Mouse (Mus musculus) thymus, adult 18-20 months (tissue): ENCODE measurements around the gene Pqlc3.
"Not testable (repeated sequence)": the region's sequence is repeated elsewhere in the genome, so short reads cannot be mapped to it uniquely, and the experiment has no call there.

Experiments
- DNase-seq, 2 experiments: peaks; one replicate each; pipeline ENCODE4 v3.0.0; 2022; ENCODE audit warnings: mixed read lengths in 2 of 2

The Pqlc3 gene

DNA sequence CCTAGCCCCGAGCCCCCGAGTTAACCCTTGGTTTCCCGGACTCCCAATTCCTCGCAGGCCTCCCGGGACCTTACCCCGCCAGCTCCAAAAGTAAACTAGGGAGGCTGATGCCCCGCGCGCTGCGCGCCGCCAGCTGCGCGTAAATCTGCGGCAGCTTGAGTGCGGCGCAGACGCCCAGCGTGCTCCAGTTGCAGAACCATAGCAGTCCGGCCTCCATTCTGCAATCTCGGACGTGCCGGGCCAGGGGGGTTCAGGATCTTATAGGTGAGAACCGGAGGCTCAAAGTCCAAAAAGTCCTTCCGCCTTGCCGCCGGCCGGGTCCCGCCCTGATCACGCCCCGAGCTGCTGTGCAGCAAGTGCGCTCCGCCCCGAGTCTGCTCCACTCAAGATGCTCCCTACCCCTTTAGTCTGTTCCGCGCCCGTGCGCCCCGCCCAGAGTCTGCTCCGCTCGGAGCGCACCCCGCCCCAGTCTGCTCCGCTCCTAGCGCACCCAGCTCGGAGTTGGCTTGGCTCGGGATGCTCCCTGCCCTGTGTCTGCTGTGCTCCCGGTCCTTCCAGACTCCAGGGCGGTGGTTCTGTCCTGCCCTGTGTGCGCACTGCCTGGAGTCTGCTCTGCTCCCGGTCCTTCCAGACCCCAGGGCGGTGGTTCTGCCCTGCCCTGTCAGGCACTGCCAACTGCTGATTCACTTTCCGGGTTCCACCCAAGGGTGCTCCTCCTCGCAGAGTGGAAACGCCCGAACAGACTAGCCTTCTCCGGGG, at the start of gene Pqlc3:
Pqlc3 (minus strand) TSS at position 670 of the 759 bp plus-strand sequence.
- DNase-seq, result peak; percentile 90

DNA sequence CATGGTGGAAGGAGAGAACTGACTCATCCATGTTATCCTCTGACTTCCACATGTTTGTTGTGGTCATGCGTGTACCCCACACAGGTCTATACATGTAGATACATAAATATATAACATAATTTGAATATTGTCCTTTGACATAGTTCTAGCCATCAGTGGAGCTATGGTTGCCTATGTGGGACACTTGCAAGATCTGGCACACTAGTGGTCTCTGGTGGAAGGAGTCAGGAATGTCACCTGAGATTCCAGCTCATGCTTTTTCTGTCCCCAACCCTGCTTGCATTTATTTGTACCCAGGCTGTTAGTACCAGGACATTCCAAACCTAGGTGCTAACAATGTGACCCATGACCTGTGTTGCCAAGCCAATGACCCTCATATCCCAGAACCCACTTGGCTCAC, 49.6 kb upstream of the Pqlc3 start:
- no peak for DNase-seq

DNA sequence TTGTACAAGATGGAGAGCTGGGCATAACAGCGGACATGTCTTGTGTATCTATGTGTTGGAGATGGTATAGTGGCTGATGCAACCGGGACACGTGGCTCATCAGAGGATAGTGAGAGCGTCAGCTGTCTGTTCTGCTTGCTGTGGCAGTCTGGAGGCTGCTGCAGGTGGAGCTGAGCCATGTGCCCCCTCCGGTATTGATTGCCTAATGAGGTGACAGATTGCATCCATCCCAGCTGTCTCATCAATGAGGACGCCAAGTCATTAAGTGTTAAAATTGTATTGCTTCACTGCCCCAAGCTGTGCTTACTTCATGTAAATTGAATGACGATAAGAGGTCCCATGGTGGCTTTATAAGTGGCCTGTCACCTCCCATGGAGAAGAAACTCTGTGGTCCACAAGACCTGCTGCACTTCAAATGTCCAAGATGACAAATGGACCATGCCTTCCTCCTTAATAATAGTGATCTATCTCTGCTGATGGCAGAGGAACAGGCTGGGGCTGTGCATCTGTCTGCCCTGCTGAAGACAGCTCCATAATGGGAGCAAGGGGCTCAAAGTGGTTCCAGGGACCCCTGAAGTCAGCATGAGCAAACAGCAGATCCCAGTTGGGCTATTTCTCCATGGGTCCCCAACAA, 48.9 kb upstream of the Pqlc3 start:
- DNase-seq, result no peak

DNA sequence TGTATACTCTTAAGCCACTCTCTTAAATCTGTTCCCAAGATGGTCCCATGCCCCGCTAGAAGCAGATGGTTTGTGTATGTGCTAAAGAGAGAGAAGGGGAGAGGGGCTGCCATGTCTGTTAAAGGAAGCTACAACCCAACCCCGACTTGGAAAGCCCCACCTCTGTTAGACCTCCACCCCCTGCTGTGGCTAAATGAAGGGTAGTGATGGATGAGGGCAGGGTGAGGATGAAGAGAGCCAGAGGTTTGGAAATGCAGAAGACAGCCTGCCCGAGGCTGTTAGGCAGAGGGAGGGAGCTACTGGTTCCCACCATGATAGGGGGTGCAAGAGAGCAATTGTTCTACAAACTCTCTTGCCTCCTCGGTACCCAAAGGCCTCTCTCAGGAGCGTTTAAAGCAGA, 43.1 kb upstream of the Pqlc3 start:
- no peak for DNase-seq

DNA sequence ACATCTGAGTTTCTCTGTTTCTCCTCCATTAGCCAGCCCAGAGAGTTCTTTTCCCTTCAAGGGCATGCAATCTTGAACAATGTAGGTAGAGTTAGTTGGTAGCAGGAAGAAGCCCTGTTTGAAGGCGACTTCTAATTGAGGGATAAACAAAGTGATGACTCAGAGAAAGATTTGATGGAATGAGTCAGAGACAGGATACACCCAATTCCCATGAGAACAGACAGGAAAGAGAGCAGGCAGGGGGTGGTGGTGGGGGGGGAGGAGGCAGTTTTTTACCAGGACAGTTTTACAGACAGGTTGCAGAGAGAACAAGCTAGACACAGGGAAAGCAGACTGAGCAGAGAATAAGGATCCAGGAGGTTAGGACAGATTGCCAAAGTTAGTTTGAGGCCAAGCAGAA, 40.4 kb upstream of the Pqlc3 start:
- DNase-seq, result no peak

DNA sequence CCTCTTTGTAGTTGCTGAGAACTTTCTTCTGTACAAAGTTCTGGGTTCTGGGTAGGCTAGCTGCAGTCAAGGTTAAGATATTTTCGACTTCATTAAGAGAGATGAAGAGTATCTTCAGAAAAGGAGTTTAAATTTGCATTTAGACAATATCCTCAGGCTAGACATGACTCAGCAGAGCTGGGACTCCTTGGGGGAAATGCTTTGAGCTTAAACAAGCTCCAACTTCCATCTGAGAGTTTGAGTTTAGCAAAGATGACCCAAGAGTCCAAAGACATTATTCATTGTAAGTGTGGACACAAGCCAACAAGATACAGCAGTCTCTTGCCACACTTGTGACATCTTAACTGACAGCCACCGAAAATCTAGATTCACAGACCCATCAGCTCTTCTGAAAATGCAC, 39.2 kb upstream of the Pqlc3 start:
- no peak for DNase-seq

DNA sequence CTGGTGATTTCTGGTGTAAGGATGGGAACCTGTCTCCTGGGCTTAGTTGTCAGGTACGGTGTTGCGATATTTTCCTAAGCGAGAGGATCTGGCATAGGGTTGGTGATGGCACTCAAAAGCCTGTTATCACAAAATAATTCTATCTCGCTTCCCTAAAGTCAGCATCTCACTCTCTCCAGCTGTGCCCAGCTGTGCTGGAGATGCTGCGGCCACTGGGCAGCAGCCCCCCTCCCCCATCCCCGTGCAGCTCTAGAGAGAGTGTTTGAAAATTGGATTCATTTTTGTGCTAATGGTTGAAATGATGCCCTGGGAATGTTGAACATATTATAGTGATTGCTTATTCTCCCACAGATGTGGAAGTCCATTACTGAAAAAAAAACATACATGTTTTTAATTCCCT, 38.0 kb upstream of the Pqlc3 start:
- no peak for DNase-seq

DNA sequence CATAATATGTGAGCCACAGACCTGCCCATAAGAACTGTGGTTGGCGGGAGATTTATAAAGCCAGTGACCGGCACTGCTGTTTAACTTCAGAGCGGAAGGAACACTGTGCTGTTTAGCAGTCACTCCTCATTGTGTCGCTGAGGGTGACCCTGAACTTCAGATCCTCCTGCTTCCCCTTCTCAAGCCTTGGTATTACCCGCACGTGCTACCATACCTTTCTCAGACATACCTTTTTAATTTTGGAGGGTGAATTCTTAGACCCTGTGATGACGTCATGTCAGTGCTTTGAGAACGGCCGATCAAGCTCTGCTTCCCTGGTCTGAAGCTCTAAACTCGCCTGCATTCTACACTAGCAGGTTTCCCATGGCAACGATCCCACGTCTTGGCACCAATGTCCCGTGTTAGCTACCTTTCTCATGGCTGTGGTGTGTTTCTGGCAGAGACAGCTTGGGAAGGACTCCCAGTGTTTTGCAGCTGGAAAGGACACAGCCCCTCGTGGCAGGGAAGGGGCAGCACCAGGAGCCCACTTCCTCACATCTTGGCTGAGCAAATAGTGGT, 36.9 kb upstream of the Pqlc3 start:
- DNase-seq, result no peak

DNA sequence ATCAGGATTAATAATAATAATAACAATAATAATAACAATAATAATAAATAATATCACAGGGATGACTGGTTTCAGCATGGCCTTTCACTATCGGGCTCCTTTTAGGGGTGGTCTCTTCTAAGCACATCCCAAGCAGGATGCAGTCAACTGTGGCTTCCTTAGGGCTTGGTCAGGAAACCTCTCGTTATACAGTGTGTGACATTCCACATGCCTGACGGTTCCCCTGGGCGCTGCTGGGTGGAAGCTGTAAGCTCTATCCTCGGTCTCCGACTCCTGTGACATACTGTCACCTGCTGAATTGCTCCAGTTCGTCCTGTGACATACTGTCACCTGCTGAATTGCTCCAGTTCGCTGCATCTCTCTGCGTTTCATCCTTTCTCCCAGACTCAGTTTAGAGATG, 36.3 kb upstream of the Pqlc3 start:
- no peak for DNase-seq

DNA sequence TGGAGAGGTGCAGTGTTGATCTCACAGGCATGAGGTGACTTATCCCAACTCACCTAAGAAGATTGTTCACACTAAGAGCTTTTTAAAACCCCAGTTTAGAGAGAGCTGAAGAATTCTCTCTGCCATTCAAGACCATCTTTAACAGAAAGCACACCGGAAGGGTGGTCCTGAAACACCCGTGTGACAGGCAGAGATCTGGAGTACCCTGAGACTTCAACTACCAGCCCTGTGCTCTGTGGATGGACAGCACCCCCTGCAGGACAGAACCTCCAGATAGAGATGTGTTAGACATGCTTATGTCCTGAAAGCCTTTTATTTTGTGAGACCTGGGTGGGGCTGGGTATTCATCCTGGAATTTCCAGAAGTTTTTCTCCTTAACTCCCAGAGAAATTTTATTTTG, 34.9 kb upstream of the Pqlc3 start:
- peak in 1 of 2 experiments; percentile 19 for DNase-seq

DNA sequence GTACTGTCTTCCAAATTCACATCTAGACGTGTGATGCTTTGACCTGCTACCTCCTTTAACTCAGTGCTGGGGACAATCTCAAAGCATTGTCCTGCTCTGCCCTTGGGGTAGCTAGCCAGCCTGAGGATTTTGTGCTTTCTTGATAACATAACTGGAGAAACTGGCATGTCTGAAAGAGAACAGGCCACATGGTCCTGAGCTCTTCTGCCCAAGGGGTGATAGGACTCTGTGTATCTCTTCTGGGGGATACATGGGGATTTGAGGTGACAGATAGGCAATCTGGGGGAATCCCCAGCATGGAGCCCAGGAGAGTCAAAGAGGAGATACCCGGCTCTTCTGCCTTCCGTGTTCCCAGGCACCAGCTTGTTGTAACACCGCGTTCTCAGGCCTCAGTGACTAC, 34.5 kb upstream of the Pqlc3 start:
- DNase-seq, result no peak

DNA sequence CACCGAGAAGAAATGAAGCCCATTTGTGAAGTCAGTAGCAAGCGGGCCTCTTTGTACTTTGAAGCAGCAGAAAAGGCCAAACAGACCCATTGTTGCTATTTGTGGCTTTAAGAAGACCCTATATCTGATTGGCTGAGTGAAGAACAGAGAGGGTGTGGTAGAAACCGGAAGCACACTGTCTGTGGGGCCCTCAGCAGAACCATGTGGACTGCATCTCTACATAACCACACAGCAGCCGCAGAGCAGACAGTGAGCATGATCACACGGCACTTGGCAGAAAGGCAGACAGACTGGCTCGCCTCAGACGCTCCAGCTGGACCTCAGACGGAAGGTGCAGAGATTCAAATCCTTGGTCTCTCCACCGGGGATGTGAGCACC, 33.2 kb upstream of the Pqlc3 start:
- DNase-seq, result no peak

DNA sequence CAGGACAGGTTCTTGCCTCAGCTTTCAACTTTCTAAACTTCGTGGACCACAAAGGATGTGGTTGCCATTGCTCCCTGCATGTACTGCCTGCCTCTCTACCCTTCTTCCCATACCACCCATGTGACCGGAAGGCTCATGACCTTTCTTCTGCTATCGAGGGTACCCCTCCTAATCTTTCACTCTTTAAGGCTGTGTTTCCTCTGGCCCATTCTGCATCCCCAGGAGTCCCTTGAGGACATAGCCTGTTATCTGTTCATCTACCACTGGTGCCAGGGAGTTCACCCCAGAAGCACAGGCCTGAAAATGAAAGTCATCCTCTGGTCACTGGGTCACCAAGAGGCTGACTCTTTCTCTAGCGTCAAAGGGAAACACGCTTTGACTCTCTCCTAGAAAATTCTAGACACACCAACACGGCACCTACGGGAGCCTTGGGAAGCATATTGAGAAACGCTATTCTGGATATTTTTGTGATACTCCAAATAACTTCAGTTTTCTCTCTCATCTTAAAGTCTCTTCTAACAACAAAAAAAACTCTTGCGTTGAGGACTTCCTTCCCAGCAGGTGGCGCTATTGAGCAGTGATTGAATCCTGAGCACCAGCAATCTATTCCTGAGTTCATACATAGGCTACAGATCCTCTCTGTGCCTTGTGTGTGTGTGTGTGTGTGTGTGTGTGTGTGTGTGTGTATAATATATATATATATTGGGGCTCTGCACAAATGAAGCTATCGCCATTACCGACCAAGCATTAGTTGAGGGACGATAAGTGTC, 32.7 kb upstream of the Pqlc3 start:
- DNase-seq, result peak in 1 of 2 experiments; percentile 34

DNA sequence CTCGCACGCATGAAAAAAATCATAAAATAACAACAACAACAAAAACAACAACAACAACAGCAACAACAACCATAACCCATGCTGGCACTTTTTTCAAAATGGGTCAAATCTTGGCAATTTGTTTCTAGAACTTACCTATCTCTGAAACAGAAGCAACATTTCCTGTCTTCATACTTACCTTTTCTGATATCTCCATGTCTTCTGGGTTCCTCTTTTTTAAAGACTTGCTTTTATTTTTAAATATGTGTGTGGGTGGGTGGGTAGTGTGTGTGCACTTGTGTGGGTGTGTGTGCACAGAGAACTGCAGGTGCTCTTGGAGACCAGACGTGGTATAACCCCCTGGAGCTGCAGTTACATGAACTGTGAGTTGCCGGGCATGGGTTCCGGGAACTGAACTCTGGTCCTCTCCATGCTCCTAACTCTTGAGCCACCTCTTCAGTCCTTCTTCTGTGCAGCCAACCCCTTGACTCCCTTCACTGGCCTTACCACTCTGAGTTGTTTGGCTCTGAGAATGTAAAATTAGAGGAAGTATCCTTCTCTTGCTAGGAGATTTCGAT, 24.4 kb upstream of the Pqlc3 start:
- no peak for DNase-seq

DNA sequence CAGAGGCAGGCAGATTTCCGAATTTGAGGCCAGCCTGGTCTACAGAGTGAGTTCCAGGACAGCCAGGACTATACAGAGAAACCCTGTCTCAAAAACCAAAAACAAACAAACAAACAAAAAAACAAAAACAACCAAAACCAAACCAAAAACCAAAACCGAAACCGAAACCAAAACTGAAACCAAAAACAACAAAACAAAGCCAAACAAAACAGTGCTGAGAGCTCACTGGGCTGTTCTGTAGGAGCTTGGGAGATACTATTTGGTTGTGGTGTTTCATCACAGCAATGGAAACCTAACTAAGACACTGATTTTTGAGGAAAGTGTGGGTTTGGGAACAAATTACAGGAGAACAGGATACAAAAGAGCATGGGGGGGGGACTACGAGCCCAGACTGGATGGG, 21.9 kb upstream of the Pqlc3 start:
- no peak for DNase-seq

DNA sequence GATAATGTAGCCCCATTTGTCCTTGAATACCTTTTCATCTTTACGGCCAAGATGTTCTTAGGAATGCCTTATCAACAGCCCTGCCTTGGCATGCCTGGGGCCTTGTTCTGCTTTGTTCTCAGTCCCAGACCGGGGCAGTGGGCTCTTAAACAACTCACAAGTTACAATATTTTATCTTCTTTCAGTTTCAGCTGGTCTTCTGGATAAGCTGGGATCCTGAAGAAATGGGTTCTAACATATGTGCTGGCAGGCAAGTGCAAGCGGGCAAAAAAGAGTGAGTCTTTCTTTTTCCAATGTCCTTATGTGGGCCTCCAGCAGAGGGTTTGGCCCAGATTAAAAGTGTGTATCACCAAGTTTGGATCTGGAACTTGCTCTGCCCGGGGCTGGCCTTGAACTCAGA, 20.9 kb upstream of the Pqlc3 start:
- DNase-seq, result not testable (repeated sequence)

DNA sequence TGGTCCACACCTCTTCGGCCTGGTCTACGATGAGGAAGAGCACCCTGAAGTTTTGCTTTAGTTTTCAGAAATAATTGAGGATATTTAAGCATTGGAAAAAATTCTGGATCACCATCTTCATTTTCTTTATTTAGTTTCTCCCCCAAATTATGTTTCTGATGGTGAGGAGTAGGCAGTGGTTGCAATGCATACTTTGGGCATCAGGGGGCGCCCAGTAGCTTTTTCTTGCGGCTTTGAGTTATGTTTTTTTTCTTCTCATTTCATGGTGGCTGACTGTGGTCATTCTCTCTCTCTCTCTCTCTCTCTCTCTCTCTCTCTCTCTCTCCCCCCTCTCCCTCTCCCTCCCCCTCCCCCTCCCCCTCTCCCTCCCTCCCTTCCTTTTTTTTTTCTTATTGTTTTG, 18.3 kb upstream of the Pqlc3 start:
- DNase-seq, result no peak

DNA sequence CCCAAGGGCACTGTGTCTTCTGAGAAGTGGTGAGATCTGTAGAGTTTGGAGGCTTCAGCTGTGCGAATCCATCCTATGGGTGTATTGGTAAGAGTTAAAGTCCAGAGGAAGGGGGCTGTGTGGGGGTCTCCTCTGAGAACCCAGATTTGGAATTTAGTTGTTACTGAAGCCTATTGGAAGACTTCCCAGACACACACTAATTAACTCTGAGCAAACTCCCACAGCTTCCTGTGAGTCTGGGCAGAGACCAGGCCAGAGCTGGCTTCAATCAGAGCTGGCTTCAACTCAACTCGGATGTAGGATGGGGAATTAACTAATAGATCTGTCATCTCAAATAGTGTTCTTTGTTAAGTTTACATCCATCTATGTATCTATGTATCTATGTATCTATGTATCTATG, 15.5 kb upstream of the Pqlc3 start:
- DNase-seq, result no peak

DNA sequence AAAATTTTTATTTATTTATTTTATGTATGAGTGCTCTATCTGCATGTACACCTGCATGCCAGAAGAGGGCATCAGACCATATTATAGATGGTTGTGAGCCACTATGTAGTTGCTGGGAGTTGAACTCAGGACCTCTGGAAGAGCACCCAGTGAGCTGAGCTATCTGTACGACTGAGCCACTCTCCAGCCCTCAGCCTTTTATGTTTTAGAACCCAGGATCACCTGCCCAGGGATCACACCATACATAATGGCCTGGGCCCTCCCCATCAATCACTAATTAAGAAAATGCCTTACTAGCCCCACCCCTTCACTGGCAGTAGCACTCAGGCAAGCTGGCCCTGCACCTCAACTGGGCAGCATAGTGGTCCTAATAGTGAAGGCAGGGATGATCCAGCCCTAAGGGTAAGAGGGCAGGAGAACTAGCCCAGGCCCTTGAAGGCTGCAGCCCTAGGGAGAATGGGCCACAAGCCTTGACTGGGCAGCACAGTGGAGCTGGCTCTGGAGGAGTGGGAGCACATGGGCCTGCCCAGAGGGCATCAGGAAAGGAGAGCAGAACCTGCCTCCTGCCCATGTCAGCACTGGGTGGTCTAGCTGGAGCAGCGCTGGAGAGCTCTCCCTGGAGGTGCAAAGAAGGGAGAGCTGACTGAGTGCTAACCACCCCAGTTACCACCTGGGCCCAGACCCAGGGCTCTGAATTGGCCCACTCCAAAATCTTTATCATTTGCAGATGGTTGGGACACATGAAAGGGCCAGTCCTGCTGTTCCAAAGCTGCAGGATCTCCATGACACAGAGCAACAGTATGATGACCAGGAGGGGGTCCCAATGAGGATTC, 12.1 kb upstream of the Pqlc3 start:
- DNase-seq, result no peak

DNA sequence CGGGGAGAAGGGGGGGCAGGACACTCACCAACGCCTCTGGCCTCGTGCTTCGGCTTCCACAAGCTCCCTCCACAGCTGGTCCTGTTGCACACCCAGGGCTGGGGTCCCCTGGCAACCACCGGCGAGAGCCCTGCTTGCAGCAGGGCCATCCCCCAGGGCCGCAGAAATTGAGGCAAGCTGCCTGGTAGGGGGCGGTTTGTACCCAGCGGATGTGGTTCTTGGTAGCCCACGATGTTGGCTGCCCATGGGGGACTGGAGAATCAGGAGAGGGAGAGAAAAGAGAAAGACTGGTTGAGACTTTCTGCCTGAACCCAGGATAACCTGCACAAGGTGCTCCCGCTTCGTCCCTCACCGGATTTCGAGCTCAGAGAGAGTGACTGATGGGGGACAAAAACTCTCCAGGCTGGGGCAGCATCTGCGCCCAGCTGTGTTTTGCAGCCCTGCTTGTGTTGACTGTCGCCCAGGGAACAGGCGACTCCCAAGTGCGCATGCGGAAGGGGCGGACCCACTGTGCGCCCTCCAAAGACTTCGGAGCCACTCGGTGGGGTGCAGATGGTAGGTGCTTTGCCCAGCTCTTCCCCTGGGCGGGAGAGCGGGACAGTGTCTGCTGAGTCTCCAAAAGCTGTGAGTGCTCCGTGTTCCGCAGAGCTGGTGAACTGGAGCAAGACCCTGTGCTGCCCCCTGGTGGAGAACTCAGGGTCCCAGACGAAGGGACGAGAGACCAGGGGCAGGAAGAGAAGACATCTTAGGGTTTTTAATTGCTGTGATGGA, 11.1 kb upstream of the Pqlc3 start, which contains the start of gene 2410004P03Rik:
2410004P03Rik (minus strand) TSS at position 628 of the 771 bp plus-strand sequence.
- peak; percentile 70 to 74 for DNase-seq

DNA sequence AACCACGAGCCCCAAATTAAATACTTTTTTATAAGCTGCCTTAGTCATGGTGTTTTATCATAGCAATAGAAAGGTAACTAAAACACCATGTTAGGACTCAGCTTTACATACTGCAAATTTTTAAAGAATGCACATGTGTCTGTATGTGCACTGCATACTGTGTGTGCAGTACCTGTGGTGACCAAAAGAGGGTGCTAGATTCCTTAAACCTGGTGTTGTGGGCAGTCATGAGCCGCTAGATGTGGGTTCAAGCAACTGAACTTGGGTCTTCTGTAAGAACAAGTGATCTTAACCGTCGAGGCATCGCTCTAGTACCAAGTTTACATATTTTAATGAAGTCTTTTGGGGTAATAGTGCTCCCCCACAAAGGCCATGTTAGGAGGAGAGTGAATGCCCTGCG, 9.3 kb upstream of the Pqlc3 start:
- DNase-seq, result no peak

DNA sequence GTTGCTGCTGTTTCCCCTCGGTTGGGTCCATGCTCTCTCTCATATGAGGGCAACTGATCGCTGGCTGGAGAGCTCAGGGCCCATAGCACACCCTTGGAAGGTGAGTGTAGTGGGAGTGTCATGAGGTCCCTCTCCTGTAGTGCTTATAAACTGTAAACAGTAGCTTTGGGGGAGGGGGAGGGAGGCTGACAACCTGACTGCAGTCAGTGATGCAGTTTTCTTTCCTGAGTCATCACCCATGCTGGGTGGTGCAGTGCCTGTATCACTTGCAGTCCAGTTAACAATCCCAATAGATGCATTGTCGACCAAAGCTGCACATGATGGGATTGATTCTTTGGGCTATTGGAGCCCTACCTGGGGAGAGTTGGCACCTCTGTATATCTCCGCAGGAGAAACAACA, 1.0 kb upstream of the Pqlc3 start:
- DNase-seq, result no peak
